Mouse (Mus musculus): ENCODE data around the gene Urah.

GRCm38 (mm10) chr7:140860728-140861127 is 25.9 kb downstream of the Urah start:
- no peak for TF ChIP-seq EP300 (optimal IDR thresholded peaks at IDR 0.05)
- no peak for TF ChIP-seq CTCF (IDR thresholded peaks at IDR 0.05; ENCODE audit: low read depth)
